Mouse (Mus musculus): ENCODE measurements around the gene Exoc3l.

The Exoc3l gene

DNA sequence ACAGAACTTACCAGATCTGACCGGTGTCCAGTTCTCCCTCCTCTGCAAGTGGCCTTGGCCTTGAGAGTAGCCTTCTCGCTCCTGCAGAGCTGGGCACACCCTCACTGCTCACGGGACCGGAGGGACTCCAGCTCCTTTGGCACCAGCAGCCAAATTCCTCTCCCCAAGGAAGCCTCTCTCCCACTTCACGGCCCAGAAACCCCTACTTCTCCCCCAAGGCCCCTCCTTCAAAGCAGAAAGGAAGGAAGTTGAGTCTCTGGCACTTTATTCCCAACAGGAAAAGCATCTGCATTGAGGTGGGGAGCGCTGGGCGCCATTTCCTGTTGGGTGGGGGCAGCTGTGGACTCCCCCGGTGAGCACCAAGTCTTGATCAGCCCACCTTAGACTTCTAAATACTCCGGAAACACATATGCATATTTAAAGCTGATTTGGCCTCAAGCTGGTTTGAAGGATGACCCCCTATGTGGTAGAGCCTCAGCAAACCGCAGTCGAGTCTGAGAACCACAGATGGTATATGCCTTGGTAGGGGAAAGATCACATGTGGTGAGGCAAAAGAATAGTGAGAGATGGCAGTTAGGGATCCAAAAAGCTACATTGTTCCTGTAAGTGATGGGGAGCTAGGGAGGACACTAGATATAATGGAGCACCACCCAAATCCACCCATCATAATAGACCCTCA lies at the start of gene Exoc3l:
Exoc3l (minus strand) TSS at position 207 of the 679 bp plus-strand sequence.
- no peak for DNase-seq

DNA sequence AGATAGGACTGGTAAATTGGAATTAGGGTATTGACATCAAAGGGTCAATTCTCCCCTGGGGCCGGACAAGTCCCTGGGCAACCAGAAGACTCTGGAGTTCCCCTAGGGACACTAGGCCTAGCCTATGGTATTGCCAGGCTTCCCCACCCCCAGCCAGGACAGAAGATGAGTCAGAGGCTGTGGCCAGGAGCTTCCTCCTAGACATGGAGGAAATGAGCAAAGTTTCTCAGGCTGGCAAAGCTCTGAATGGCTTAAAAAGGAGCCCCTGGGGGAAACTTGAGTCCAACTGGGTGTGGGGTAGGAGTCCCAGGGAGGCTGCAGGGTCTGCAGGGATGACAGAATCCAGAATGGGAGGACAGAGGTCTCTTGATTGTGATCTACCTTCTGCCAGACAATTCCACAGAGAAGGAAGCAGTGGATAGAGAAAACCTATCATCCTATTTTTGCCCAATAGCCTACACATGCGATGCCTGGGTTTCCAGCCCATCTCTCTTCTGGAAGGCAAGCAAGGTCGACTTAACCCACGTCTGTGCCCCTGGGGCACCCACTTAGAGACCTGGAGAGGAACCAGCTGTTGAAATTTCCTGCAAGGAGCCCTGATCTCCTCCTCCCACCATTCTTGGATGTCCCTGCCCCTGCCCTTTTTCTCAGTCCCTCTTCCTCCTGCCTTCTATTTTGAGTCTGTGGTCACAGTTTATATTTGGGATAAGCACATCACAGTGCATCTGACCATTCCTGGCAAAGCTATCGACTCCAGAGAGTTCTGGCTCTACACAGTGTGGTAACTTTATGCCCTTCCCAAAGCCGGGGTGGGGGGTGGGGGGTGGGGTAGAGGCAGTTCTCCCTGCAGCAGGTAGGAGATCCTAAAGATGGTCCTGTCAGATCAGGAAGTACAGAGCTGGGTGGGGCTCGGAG lies 49.4 kb upstream of the Exoc3l start:
- DNase-seq = peak; percentile 69

DNA sequence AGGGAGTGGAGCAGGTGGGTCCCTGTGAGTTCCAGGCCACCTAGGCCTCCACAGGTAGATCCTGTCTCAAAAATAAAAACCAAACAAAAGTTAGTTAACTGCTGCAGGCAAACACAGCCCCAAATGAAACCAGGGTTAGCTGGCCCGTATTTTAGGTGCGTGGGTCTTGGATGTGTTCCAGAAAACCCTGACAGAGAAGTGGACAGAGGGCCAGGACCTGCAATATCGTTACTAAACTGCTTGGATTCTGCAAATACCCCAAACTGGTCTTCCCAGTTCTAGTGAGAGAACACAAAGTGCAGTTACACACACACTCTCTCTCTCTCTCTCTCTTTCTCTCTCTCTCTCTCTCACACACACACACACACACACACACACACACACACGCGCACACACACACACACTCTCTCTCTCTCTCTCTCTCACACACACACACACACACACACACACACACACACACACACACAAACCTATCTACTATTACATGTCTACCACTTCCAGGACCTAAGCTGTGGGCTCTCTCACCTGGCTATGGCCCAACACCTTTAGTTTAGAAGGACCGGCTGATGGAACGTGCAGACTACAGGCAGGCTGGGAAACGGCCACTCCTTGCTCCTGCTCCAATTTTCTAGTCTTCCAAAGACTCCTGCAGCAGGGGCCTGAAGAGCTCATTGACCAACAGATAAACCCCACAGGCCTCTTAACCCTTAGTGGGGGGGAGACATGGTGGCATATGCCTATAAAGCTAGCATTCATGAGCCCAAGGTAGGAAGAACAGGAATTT lies 48.1 kb upstream of the Exoc3l start:
- no peak for DNase-seq

DNA sequence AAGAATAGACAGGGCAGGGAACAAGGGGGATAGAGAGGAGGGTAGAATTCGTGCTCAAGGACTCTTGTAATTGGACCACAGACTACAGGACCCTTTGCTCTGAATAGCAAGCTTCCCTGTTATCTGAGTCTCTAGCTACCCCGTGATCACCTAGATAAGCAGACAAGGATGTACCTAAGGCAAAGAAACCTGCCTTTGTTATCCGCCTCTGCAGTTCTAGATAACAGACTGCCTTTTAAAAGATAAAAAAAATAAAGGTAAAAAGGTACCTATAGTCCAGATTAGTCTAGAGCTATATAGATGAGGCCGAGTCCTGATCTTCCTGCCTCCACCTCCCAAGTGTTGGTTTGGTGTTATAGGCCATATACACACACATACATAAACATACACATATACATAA lies 46.9 kb upstream of the Exoc3l start:
- no peak for DNase-seq

DNA sequence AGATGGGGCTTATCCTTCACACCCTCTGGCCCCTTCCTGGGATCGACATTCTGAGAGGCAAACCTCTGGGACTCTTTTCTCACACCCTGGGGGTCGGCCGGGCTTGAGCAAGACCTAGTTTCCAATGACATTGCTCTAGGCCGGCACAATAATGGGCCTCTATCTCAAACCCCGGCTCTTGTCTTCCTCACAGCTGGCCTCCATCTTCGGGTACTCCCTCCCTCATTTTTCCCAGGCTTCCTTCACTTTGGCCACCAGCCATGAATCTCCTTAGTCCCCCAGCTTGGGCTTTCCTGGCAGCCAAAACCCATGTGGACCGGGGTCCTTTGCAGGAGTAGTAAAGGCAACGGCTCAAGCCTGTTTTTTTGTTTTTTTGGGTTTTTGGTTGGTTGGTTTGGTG lies 45.5 kb upstream of the Exoc3l start:
- DNase-seq = no peak

DNA sequence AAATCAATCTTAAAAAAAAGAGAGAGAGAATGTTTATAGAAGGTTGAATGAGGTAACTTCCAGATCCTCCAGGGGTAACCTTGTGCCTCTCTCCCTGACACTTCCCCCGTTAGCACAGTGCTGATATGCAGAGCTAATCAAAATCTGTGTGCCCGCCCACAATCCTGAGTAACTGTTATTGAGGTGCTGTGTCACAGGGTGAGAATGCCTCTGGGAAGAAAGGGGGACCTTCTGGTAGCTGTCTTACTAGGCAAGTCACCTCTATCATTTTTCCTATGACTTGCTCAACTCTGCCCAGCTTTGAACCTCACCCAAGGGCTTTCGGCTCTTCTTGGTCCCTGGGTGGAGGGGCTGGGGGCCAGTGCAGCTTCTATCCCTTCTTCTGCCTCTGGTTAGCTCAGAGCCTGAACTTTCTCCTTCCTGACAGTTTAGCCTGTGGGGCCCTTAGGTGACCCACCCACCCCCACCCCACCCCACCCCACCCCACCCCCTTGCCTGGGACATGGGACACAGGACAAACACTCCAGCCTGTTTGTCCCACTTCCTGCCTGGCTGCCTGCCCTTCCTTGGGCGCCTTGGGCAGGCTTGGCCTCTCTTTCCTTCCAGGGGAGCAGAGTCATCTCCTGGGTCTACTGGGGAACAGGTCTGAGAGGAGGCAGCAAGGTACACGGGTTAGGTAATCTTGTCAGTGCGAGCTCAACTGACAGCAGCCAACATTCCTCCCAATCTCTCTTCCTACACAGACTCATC lies 44.2 kb upstream of the Exoc3l start:
- no peak for DNase-seq

DNA sequence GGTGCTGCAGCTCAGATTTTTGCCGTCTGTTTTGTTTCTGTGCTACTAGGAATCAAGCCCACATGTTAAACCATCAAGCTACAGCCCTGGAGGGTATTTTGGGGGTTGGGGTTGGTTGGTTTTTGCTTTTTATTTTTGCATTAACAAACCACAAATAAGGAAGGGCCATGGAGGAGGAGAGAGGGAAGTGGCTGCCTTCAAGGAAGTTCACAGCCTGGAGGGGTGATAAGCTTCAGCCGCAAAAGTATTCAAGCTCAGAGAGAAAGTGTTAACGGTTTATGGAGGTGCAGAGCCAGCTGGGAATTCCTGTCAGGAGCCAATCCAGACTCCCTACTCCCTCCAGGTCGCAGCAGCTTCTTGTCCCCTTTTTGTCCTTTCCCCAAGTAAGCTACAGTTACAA lies 43.1 kb upstream of the Exoc3l start:
- DNase-seq = no peak

DNA sequence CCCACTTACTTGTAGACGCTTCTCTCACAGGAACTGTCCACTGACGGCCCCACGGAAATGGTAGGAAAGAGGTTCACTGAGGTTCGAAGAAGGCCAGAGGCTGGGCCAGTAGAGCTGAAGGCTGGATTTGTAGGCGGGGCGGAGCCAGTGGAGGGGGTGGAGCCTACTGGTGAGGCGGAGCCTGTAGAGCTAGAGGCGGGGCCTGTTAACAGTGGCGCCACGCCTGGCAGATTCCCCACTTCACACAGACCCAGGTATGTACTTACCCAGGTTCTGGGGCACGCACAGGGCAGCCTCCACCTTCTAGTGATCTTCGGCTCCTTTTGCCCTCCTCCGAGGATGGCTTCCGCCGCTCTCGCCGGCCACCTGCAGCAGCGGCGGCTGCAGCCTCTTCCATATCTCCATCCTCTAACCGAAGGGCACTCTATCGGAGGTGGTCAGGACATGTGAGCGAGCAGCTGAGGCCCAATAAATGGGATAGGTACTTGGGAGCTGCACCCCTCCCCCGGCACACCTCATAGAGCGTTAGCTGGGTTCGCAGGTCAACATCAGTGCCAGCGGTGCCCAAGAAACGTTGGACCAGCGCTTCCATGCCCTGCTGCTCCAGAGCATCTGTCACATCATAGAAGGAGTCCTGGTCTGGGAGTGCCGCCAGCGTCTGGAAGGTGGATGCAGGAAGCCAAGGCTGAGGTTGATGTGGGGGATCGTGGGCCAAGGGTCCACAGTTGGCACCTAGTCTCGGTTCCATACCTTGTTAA lies 40.7 kb upstream of the Exoc3l start:
- DNase-seq = no peak

DNA sequence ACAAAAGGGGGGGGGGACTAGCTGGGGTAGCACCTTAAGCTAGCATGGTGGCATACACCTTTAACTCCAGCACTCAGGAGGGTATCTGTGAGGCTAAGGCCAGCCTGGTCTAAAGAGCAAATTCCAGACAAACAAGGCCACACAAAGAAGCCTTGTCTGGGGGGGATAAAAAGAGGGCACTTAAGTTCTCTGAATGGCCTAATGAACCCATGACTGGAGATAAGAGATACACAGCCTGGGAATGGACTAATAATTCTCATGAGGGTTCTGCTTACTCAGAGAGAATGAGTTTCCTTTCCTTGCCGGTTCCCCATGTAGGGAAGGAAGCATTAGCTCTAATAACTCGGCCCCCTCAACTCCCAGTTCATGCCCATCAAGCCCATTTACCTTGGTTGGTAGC lies 36.6 kb upstream of the Exoc3l start:
- DNase-seq = no peak

DNA sequence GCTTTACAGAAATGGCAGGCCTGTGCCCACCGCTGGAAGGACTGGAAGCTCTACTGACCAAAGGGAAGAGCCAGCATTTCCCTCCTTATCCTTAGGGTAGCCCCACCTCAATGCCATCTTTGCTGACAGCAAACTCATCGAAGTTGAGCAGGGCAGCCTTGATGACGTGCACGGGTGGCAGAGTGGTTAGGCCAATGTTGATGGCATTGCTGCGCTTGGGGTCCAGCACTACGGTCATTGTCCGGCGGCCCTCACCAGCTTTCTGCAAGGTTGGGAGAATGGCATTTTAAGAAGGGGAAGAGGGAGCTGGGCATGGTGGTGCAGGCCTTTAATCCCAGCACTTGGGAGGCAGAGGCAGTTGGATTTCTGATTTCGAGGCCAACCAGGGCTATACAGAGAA lies 36.0 kb upstream of the Exoc3l start:
- DNase-seq = no peak

DNA sequence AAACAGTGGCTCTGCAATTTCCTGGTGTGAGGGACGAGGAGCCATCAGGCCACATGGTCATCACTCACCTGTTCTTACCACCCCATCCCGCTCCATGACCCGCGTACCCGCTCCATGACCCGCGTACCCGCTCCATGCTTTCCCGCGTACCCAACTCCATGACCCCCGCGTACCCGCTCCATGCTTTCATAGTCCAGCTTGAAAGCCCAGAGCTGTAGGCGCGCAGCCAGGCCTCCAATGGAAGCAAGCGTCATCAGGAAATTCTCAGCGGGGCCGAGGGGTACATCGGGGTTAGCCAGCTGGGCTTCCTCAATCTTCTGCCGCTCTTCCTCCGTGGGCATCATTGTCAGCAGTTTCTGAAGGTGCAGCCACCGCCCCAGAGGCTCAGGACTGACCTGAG lies 35.6 kb upstream of the Exoc3l start:
- DNase-seq = no peak

DNA sequence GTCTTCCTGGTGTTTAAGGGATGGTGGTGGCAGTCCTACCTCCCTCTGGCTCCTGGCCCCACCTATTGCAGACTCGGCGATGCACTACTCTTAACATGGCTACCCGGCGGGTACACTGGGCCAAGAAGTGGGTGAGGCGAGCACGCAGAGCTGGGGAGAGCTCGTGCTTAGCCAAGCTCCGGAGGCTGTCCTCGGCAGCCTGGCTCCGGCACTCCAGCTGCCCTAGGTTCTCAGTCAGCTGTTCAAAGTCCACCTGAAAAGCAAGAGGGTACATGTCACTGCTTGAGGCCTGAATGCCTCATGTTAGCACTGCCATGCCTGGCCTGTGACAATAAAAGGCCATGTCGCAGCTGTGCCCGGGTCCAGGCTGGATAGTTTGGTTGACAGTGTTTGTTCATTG lies 34.4 kb upstream of the Exoc3l start:
- no peak for DNase-seq

DNA sequence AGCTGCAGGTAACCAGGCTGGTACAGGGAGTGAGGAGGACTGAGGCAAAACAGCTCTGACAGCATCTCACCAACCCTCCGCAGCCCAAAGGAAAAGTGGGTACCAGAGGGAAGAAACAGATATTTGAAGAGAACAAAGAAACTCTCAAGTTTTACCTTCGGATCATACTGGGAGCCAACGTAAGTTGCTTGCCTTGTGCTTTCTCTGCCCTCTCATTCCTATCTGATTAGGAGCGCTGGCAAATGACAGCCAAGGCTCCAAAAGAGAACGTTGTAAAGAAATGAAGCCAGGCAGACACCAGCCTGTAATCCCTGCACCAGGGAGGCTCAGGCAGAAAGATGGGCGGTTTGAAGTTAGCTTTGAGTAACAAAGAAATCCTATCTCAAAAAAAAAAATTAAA lies 31.1 kb upstream of the Exoc3l start:
- DNase-seq = no peak

DNA sequence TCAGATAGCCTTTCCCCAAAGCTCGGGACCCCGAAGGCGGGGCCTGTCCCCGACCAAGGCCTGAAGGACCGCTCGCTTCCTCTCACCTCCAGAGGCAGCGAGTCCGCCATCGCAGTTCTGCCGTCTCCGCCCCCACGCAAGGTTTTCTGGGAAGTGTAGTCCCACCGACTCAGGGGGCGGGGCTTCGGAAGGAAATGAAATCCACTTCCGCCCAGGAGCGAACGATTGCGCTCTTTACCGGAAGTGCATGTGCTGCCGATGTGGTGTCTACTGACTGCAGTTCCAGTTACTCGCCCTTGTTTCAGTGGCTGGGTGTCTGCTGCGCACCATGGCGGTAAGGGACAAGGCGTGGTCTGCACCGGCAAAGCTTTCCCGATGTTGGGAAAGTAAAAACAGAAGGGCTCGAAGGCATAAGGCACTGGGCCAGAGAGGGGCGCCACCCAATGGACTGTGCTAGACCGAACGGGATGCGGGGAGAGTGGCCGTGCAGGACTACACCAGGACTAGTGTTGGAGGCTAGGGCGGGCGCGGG lies 30.3 kb upstream of the Exoc3l start, which contains the start of the genes Lrrc29 and Tmem208:
Lrrc29 (minus strand) TSS at position 138 of the 532 bp plus-strand sequence.
Tmem208 (plus strand) TSS at position 214 of the 532 bp plus-strand sequence.
- DNase-seq = peak; percentile 97

DNA sequence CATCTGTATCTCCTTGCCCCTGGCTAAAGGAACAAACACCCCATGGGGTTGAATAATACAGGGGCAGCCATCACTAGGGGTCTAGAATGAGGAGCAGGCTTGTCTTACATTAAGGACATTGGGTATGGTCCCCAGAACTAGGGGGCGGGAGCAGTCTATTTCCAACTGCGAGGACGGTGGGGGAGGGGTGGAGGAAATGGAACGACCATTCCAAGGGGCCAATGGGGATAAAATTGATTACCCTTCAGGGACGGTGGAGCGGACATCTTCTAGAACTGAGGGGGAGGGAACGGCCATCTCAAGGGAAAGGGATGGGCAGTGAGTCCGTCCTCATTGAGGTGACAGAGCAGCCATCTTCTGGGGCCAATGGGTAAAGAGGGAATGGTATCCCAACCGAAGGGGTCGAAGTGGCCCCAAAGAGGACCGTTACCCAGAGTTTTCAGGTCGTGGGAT lies 29.8 kb upstream of the Exoc3l start:
- DNase-seq = no peak

DNA sequence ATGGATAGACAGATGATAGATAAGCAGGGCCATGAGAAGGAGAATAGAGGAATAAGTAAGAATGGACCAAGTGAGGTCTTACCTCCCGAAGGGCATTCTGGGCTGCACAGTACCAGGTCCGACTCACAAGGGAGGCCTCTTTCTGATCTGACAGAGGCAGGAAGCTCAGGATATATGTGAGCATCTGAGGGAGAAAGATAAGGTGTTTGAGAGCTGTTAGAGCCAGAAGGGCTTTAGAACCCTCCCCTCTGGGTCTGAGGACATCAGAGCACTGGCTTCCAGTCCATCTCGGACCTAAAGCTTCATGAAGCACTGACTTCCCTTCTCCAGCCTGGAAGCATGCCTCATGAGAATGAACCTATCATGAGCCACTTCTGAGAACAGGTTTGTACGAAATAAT lies 27.3 kb upstream of the Exoc3l start:
- no peak for DNase-seq

DNA sequence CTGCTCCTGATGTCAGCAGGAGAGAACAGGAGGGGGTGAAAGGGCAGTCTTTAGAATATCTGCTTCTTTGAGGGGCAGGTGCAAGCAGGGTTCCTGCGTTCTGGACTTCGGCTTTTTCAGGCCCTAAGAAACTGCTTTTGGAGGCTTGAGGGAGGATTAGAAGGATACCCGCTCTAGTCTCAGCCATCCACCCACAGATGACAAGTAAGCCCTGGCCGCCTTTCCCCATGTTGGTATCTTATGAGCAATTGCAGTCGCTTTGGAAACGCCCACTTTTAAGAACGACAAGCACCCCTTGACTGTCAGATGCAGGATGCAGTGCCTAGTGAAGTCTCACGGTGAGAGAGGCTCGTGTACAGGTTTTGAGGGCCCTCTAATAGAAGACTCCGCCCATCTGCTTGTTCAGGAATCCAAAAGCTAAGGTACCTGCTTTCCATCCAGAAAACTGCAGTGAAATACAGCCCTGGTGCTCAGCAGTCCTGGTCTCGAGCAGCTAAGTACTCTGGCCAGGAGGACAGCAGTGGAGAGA lies 22.8 kb upstream of the Exoc3l start:
- DNase-seq = no peak

DNA sequence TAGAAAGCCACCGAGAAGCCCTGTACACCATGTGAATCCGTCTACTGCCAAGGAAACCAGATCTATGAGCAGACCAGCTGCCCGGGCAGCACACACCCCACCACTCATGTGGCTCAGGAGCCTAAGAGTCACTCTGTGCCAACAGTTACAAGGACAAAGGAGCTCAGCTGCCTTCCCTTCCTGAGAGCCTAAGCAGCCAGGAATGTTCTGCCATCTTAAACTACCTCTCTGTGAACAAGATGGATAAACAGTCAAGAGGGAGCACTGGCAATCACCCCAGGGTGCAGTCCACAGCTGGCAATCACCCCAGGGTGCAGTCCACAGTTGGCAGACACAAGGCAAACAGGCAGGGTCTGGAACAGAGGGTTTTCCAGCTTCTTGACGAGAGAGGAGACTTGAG lies 22.0 kb upstream of the Exoc3l start:
- DNase-seq = no peak

DNA sequence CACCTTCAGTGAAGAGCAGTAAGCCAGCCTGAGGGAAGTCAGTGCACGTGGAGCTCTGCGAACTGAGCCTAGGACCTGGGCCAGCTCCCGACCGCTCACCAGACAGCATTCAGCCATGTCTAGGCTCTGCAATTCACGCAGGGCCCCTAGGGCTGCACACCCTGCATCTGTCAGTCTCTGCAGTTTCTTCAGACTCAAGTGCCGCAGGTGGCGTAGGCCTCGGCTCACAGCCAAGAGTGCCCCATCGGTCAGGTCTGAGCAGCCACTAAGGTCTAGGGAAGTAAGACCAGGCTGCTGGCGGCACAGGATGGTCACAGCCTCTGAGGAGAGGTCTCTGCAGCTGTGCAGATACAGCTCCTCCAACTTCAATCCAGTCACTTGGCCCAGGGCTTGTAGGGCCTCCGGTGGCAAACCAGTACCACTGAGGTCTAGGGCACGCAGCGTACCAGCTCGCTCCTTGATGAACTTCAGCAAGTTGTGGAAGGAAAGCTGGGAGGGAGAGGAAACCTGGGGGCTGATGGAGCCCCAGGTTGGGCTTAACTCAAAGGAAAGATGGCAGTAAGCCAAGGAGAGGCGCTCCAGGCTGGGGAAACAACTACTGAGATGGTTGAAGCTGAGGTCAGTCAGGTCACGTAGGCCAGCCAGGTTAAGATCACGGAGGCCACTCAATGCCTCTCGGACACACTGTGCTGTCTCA lies 19.3 kb upstream of the Exoc3l start:
- DNase-seq = no peak

DNA sequence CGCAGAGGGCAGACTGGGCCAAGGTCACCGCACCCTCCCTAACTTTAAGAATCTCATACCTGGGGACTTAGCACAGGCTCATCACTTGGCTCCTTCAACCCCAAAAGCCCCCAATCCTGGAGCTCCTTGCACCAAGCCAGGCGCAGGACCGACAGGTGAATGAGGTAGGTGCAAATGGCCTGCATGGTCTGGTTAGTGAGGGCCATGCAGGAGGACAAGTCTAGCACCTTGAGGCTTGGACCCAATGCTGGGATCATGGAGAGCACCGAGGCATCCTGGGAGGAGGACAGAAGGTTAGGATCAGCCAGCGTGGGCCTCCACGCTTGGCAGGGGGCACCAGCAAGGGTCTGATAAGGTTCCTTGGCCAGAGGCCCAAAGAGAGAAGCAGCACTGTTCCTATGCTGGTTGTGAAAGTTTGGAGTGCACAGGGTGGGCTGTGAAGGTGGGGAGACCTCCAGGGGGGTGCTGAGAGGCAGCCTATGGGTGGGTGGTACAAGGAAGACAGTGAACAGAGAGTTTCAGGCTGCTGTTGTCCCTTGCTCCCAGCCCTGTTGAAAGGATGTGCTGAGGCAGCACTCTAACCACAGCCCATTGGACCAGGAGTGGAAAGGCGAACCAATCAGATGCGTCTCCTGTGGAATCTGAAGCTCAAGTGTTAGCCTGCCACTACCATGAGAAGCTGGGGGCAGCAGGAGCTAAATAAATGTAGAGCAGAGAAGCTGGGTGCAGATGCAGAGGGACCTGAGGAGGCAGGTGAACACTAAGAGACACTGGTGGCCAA lies 17.9 kb upstream of the Exoc3l start:
- no peak for DNase-seq
